Mouse (Mus musculus): ENCODE data around the gene Tspan32. TPM values are rescaled to one million over a fixed set of nuclear protein-coding genes. Genes with fewer than 3 reads are reported as not detected.

The Tspan32 gene
- polyA plus RNA-seq (2014; fragmentation: Nextera tagmentation; extraction: Ambion mirVana), result 115 and 118 TPM in 2 replicates

GRCm38 (mm10) chr7:143004727-143005343, at the start of gene Tspan32:
Tspan32 (plus strand) TSS chr7:143005046.
- Histone ChIP-seq H3K27ac (ENCODE audit: low read depth, low read length) (peak within 1 kb of the TSS; percentile 100), H3K4me1 (replicated peaks; ENCODE audit: control insufficient read depth, insufficient read depth, low read length) (peaks cover 38% of the 10 kb centered on the region), H3K9me3 (ENCODE audit: control insufficient read depth, low read length) (no peaks in the 10 kb centered on the region), H3K9ac (ENCODE audit: low read depth, low read length) (peak within 1 kb of the TSS; percentile 87), H3K27me3 (replicated peaks; ENCODE audit: control insufficient read depth, insufficient read depth, low read length) (no peaks in the 10 kb centered on the region), H3K4me3 (ENCODE audit: low read depth, low read length) (peak within 1 kb of the TSS; percentile 60), H3K4me2 (peak within 1 kb of the TSS; percentile 90), H3K36me3 (ENCODE audit: control insufficient read depth, insufficient read depth, low read length) (no peaks in the 10 kb centered on the region)
- WGBS, result 36% methylated on average over 4 of the region's 4 CpGs
- DNase-seq (ENCODE audit: low spot score), result peak; percentile 73
- peak; percentile 78 for ATAC-seq (replicated peaks; ENCODE audit: low FRiP score)

DNA sequence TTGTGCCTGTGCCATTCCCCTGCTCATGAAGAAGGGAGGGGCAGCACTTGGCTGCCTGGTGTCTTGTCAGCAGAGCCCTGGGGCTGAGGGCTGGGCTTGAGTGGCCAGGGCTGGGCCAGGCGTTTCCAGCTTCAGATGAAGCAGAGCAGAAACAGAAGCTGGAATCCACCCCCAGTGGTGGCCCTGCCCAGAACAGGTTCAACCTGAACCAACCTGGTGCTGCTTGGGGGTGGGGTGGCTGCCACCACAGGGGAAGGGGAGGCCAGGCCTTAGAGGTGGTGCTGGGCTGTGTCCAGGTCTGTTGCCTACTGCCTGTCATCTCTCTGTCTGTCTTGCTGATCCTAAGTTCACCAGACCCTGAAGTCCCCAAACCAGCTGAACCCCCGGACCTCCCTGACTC, 48.8 kb upstream of the Tspan32 start:
- 74% methylated on average over 2 of the region's 2 CpGs for whole genome bisulfite sequencing
- no peak overlapping the region for H3K27ac ChIP-seq (ENCODE audit: low read depth, low read length)
- H3K9me3 ChIP-seq (ENCODE audit: control insufficient read depth, low read length), result no peaks in the 10 kb centered on the region
- H3K36me3 ChIP-seq (ENCODE audit: control insufficient read depth, insufficient read depth, low read length), result no peaks in the 10 kb centered on the region
- no peaks in the 10 kb centered on the region for H3K4me1 ChIP-seq (replicated peaks; ENCODE audit: control insufficient read depth, insufficient read depth, low read length)
- H3K4me2 ChIP-seq, result no peak overlapping the region
- DNase-seq (ENCODE audit: low spot score) (no peak), ATAC-seq (replicated peaks; ENCODE audit: low FRiP score) (no peak)
- no peak overlapping the region for H3K4me3 ChIP-seq (ENCODE audit: low read depth, low read length)
- H3K27me3 ChIP-seq (replicated peaks; ENCODE audit: control insufficient read depth, insufficient read depth, low read length), result no peaks in the 10 kb centered on the region
- no peak overlapping the region for H3K9ac ChIP-seq (ENCODE audit: low read depth, low read length)

GRCm38 (mm10) chr7:142958817-142959216, 46.0 kb upstream of the Tspan32 start:
- Histone ChIP-seq H3K9ac (ENCODE audit: low read depth, low read length) (no peak overlapping the region), H3K27ac (ENCODE audit: low read depth, low read length) (no peak overlapping the region), H3K36me3 (ENCODE audit: control insufficient read depth, insufficient read depth, low read length) (no peaks in the 10 kb centered on the region), H3K4me3 (ENCODE audit: low read depth, low read length) (no peak overlapping the region), H3K4me2 (no peak overlapping the region), H3K4me1 (replicated peaks; ENCODE audit: control insufficient read depth, insufficient read depth, low read length) (no peaks in the 10 kb centered on the region), H3K27me3 (replicated peaks; ENCODE audit: control insufficient read depth, insufficient read depth, low read length) (peaks cover under 1% of the 10 kb centered on the region; the same call in 1 of the 2 replicates), H3K9me3 (ENCODE audit: control insufficient read depth, low read length) (no peaks in the 10 kb centered on the region)
- 86% methylated on average over 1 of the region's 1 CpGs for WGBS
- ATAC-seq (replicated peaks; ENCODE audit: low FRiP score) (no peak), DNase-seq (ENCODE audit: low spot score) (no peak)

DNA sequence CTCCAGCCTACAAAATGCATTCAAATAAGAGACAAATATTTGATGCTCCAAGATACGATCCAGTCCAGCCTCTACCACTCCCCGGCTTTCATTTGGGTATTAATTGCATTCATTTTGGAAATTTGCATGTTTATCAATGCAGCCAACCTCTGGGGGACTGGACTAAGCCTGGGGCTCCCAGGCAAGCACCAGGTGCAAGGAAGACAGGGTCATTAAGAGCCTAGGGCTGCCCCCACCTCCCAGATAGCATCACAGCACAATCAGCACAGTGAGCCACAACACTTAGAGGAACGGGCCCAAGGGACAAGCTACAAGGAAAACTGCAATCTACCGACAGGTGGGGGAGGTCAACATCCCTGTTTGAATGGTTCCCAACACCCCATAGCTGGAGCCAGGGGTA, 45.1 kb upstream of the Tspan32 start:
- Histone ChIP-seq H3K4me3 (ENCODE audit: low read depth, low read length) (no peak overlapping the region), H3K27ac (ENCODE audit: low read depth, low read length) (no peak overlapping the region), H3K9ac (ENCODE audit: low read depth, low read length) (no peak overlapping the region), H3K27me3 (replicated peaks; ENCODE audit: control insufficient read depth, insufficient read depth, low read length) (peaks cover 10% of the 10 kb centered on the region), H3K9me3 (ENCODE audit: control insufficient read depth, low read length) (no peaks in the 10 kb centered on the region), H3K4me1 (replicated peaks; ENCODE audit: control insufficient read depth, insufficient read depth, low read length) (no peaks in the 10 kb centered on the region), H3K36me3 (ENCODE audit: control insufficient read depth, insufficient read depth, low read length) (no peaks in the 10 kb centered on the region), H3K4me2 (no peak overlapping the region)
- WGBS, result 67% methylated on average over 4 of the region's 4 CpGs
- no peak for ATAC-seq (replicated peaks; ENCODE audit: low FRiP score)
- no peak for DNase-seq (ENCODE audit: low spot score)

DNA sequence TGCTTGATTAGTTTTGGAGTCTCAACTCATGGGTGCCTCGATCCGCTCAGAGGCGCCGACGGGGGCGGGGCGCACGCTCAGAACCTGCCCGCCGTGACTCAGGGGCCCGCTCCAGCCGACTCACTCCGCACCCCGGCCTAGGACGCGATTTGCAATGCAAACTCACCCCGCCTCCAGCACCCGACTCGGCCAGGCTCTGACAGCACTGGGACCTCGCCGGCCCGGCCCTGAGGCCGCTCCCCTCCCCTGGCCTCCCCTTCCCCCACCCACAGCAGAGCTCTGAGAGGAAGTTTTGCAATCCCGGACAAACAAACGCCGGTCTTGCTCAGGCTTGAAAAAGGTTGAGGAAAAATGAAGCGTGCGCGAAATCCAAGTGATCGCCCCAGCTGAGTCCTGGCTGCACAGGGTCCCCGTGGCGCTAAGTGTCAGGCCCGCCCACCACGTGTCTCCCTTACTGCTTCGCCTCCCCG, 37.4 kb upstream of the Tspan32 start:
- ATAC-seq (replicated peaks; ENCODE audit: low FRiP score) (peak; percentile 66), DNase-seq (ENCODE audit: low spot score) (peak; percentile 64)
- peaks cover 84% of the 10 kb centered on the region for H3K27me3 ChIP-seq (replicated peaks; ENCODE audit: control insufficient read depth, insufficient read depth, low read length)
- WGBS, result 1% methylated on average over 36 of the region's 36 CpGs
- no peak overlapping the region for H3K9ac ChIP-seq (ENCODE audit: low read depth, low read length)
- H3K9me3 ChIP-seq (ENCODE audit: control insufficient read depth, low read length), result no peaks in the 10 kb centered on the region
- peak overlapping the region; percentile 60 for H3K27ac ChIP-seq (ENCODE audit: low read depth, low read length)
- no peaks in the 10 kb centered on the region for H3K36me3 ChIP-seq (ENCODE audit: control insufficient read depth, insufficient read depth, low read length)
- H3K4me2 ChIP-seq, result peak overlapping the region; percentile 73
- H3K4me1 ChIP-seq (replicated peaks; ENCODE audit: control insufficient read depth, insufficient read depth, low read length), result peaks cover 12% of the 10 kb centered on the region
- H3K4me3 ChIP-seq (ENCODE audit: low read depth, low read length), result peak overlapping the region; percentile 51

- Histone ChIP-seq H3K27me3 (replicated peaks; ENCODE audit: control insufficient read depth, insufficient read depth, low read length) (peaks cover 86% of the 10 kb centered on the region), H3K36me3 (ENCODE audit: control insufficient read depth, insufficient read depth, low read length) (no peaks in the 10 kb centered on the region), H3K27ac (ENCODE audit: low read depth, low read length) (peak overlapping the region; percentile 60), H3K4me3 (ENCODE audit: low read depth, low read length) (peak overlapping the region; percentile 51), H3K9ac (ENCODE audit: low read depth, low read length) (peak overlapping the region; percentile 20; the same call in 1 of the 2 replicates), H3K4me1 (replicated peaks; ENCODE audit: control insufficient read depth, insufficient read depth, low read length) (peaks cover 12% of the 10 kb centered on the region), H3K4me2 (peak overlapping the region; percentile 73), H3K9me3 (ENCODE audit: control insufficient read depth, low read length) (no peaks in the 10 kb centered on the region)
- ATAC-seq (replicated peaks; ENCODE audit: low FRiP score) (peak; percentile 46), DNase-seq (ENCODE audit: low spot score) (peak; percentile 60)
- under 1% methylated on average over 90 of the region's 90 CpGs for WGBS
These were observed 36.7 kb upstream of the Tspan32 start for GRCm38 (mm10) chr7:142967884-142968808.

DNA sequence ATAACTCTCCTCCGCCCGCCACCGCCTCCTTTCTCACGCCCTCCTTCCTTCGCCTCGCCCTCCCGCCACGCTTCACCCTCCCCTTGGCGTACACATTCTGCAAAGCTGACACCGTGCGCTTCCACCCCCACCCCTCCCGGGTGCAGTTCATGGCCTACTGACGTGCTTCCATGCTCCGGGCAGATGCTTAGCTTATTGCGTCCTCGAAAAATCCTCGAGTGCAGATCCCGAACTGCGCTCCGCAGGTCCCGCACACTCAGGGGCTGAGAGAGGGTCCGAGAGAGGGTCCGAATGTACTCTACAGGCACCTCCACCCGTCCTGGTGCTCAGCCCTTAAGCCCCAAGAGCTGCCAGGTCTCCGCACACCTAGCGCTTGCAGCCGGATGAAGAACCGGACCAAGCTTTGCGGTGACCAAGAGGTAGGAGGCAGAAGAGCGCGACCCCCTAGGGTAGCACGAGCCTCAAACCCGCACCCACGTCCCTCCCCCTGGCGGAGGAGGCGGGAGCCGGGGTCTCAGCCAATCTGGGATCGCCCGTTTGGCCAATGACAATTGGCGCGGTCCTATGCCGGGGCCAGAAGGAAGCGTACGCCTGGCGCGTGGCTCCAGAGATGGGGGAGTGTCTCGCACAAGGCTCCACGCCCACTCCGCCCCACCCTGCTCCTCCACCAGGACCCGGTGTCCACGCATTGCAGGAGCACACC, 35.9 kb upstream of the Tspan32 start, which contains the start of gene Ascl2:
Gene Ascl2 (minus strand): TSS at position 456 of the 703 bp plus-strand sequence.
- Histone ChIP-seq H3K9ac (ENCODE audit: low read depth, low read length) (peak within 1 kb of the TSS; percentile 20; the same call in 1 of the 2 replicates), H3K36me3 (ENCODE audit: control insufficient read depth, insufficient read depth, low read length) (no peaks in the 10 kb centered on the region), H3K4me3 (ENCODE audit: low read depth, low read length) (peak within 1 kb of the TSS; percentile 51), H3K9me3 (ENCODE audit: control insufficient read depth, low read length) (no peaks in the 10 kb centered on the region), H3K4me1 (replicated peaks; ENCODE audit: control insufficient read depth, insufficient read depth, low read length) (peaks cover 12% of the 10 kb centered on the region), H3K4me2 (peak within 1 kb of the TSS; percentile 73), H3K27ac (ENCODE audit: low read depth, low read length) (no peak within 1 kb of the TSS; the same call in 1 of the 2 replicates), H3K27me3 (replicated peaks; ENCODE audit: control insufficient read depth, insufficient read depth, low read length) (peaks cover 84% of the 10 kb centered on the region)
- DNase-seq (ENCODE audit: low spot score), result peak; percentile 48
- ATAC-seq (replicated peaks; ENCODE audit: low FRiP score), result peak; percentile 34; the same call in 1 of the 2 replicates
- 2% methylated on average over 50 of the region's 51 CpGs for WGBS

DNA sequence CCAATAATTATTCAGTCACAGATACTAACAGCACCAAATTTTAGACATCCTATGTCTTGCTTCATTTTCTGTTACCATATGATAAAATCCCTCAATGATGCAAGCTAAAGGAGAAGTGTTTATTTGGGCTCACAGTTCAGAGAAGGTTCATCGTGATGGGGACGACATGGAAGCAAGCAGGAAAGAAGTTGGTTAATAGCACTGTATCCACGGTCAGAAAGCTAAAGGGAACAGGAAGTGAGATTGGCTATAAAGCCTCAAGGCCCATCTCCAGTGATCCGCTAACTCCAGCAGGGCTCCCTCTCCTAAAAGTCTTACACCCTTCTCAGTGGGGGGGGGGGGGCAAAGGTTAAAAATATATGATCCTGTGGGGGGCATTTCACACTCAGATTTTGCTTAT, 22.9 kb upstream of the Tspan32 start:
- WGBS, result 55% methylated on average over 4 of the region's 4 CpGs
- peaks cover 8% of the 10 kb centered on the region for H3K27me3 ChIP-seq (replicated peaks; ENCODE audit: control insufficient read depth, insufficient read depth, low read length)
- no peak for DNase-seq (ENCODE audit: low spot score)

More for the DNA sequence above, 22.9 kb upstream of the Tspan32 start:
- Histone ChIP-seq H3K4me1 (replicated peaks; ENCODE audit: control insufficient read depth, insufficient read depth, low read length) (no peaks in the 10 kb centered on the region), H3K9me3 (ENCODE audit: control insufficient read depth, low read length) (no peaks in the 10 kb centered on the region), H3K4me2 (no peak overlapping the region), H3K27ac (ENCODE audit: low read depth, low read length) (no peak overlapping the region), H3K36me3 (ENCODE audit: control insufficient read depth, insufficient read depth, low read length) (no peaks in the 10 kb centered on the region), H3K9ac (ENCODE audit: low read depth, low read length) (no peak overlapping the region), H3K4me3 (ENCODE audit: low read depth, low read length) (no peak overlapping the region)
- ATAC-seq (replicated peaks; ENCODE audit: low FRiP score), result no peak
